Mouse (Mus musculus) brain, embryonic 18.5 days (tissue): Measurements from ENCODE around the gene Mc1r.
"Not testable (repeated sequence)": the region's sequence is repeated elsewhere in the genome, so short reads cannot be mapped to it uniquely, and the experiment has no call there.

Experiments used
- DNase-seq: peaks from one replicate; pipeline ENCODE4 v3.0.0-alpha.2; 2012; ENCODE audit warnings: low read depth, low spot score

The Mc1r gene

DNA sequence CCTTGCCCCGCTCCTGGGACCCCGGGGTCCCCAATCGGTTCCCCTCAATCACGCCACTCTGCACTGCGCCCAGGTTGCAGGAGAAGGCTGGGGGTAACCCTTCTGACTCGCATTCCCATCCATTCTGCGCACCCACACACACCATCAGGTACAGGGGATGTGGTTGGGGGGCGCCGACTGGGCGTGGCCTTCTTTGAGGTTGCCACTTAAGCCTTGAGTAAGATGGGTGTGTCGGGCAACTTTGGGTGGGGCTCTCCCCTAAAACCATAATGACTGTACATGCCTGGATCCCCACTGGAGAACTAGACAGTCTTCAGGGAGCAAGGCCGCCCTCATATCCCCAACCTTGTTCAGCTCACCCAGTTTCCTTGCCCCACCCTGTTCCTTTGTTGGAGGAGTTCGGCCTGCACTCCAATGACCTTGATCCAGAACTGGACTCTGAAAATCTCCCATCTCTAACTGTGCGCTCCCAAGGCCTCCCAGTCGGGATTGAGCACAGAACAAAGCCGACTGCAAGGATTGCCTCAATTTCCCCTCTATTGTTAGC is 4.9 kb downstream of the Mc1r start:
- no peak for DNase-seq

GRCm38 (mm10) chr8:123412560-123413170 is 5.8 kb downstream of the Mc1r start:
- peak; percentile 80 for DNase-seq

- no peak for DNase-seq
Observed at GRCm38 (mm10) chr8:123414255-123414654, 7.3 kb downstream of the Mc1r start.

GRCm38 (mm10) chr8:123414997-123415696 is 8.2 kb downstream of the Mc1r start:
- not testable (repeated sequence) for DNase-seq

DNA sequence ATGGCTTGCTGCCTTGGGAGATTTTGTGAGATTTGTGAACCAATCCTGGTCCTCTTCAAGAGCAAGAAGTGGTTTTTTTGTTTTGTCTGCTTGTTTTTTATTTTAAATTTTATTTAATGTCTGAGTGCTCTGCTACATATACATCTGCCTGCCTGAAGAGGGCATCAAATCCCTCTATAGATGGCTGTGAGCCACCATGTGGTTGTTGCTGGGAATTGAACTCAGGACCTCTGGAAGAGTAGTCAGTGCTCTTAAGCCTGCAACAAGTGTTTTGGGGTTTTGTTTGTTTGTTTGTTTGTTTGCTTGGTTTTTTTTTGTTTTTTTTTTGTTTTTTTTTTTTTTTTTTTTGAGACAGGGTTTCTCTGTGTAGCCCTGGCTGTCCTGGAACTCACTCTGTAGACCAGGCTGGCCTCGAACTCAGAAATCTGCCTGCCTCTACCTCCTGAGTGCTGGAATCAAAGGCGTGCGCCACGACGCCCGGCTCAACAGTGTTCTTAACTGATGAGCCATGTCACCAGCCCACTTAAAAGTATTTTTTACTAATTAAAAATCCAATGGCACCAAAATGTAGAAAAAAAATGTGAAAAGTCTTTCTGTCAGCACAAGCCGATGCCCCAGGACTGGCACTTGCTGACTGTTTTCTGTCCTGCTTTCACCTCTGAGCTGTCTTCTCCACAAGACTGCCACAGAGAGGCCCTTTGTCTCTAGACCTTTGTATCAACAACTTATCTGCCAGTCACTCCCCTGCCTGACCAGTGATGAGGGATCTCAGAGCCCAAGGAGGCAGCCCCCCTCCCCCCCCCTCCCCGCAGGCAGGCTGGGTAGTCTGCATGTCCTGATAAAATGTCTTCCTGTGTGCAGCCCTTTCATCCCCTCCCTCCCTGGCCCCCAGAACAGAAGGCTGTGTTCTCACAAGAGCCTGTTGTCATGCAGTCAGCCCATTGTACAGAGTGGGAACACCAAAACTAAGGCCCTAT is 9.3 kb downstream of the Mc1r start:
- DNase-seq, result no peak

DNA sequence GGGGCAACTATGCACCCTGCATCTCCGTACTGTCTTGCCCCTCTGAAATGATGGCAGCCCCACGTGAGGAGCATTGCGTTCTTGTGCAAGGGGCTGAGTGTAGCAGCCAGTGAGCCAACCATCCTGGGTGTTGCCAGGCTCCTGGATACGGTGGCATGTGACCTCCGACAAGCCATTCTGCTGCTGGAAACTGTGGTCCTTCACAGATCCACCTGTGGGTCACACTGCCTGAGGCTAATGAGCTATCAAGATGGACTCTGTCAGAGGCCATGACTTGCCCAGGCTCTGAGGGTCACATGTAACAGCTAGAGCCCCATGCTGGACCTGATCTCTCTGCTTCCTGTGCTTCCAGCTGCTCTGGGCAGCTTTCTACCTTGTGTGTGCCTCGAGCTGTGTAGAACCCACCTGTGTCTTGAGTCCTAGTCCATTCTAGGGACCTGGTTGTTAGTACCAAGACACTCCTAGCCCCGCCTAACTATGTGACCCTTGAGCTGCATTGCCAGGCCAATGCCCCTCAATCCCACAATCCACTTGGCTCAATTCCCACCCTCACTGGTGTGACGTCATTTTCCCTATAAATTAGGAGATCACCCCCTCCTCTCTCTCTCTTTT is 10.1 kb downstream of the Mc1r start:
- no peak for DNase-seq

- no peak for DNase-seq
Observed at GRCm38 (mm10) chr8:123419711-123420110, 12.8 kb downstream of the Mc1r start.

DNA sequence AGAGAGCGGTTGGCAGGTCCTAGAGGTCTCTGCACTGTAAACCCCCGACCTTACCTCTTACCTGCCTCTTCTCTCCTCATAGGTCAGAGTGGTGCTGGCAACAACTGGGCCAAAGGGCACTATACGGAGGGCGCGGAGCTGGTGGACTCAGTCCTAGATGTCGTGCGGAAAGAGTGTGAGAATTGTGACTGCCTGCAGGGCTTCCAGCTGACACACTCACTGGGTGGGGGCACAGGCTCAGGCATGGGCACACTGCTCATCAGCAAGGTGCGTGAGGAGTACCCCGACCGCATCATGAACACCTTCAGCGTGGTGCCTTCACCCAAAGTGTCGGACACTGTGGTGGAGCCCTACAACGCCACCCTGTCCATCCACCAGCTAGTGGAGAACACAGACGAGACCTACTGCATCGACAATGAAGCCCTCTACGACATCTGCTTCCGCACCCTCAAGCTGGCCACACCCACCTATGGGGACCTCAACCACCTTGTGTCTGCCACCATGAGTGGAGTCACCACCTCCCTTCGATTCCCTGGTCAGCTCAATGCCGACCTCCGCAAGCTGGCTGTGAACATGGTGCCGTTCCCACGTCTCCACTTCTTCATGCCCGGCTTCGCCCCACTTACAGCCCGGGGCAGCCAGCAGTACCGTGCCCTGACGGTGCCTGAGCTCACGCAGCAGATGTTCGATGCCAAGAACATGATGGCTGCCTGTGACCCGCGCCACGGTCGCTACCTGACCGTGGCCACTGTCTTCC is 13.8 kb downstream of the Mc1r start:
- no peak for DNase-seq

DNA sequence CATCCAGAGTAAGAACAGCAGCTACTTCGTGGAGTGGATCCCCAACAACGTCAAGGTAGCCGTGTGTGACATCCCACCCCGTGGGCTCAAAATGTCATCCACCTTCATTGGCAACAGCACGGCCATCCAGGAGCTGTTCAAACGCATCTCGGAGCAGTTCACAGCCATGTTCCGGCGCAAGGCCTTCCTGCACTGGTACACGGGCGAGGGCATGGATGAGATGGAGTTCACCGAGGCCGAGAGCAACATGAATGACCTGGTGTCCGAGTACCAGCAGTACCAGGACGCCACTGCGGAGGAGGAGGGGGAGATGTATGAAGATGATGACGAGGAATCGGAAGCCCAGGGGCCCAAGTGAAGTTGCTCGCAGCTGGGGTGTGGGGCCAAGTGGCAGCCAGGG is 14.4 kb downstream of the Mc1r start:
- no peak for DNase-seq

GRCm38 (mm10) chr8:123422056-123422780 is 15.3 kb downstream of the Mc1r start:
- DNase-seq, result no peak

GRCm38 (mm10) chr8:123422781-123423159 is 15.9 kb downstream of the Mc1r start:
- no peak for DNase-seq

- no peak for DNase-seq
Observed at GRCm38 (mm10) chr8:123423441-123423840, 16.5 kb downstream of the Mc1r start, which contains the start of gene Def8. Gene Def8, plus strand, starts transcription at chr8:123423527.

DNA sequence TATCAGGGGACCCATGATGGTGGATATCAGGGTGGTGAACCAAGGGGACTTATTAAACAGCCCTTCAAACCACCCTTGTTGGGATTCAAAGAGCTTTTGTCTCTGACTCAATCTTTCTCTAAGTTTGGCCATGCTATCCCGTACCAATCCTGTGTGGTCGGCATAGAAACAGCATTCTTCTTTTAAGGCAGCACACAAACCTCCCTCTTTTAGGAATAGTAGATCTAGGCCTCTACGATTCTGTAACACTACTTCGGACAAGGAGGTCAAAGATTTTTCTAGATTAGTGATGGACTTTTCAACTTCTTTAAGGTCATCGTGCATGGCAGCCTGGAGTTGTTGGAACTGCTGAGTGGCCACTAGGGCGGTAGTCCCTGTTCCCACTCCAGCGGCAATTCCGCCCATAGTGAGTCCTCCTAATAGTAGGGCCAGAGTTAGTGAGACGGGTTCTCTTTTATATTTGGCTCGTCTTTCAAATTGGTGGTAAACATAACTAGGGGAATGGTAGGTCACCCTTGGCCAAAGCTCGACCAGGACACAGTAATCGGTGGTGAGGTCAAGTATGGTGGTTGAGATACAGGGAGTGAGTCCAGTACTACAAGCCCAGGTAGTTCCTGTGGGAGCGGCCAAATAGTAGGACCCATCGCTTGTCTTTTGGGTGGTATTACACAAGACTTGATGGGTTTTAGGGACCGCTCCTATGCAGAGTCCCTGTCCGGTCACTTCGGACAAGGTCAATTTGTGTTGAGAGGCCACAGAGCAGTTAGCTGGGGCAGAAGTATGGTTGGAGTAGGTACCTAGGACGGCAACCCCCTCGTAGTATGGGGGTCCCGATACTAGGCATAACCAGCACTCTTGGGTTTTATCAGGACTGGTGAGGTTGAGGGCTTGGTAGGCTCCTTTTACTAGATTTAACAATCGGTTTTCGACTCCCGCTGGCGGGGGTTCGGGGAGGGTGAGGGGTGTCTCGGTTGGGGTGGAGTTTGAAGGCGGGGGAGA is 19.9 kb downstream of the Mc1r start:
- no peak for DNase-seq

DNA sequence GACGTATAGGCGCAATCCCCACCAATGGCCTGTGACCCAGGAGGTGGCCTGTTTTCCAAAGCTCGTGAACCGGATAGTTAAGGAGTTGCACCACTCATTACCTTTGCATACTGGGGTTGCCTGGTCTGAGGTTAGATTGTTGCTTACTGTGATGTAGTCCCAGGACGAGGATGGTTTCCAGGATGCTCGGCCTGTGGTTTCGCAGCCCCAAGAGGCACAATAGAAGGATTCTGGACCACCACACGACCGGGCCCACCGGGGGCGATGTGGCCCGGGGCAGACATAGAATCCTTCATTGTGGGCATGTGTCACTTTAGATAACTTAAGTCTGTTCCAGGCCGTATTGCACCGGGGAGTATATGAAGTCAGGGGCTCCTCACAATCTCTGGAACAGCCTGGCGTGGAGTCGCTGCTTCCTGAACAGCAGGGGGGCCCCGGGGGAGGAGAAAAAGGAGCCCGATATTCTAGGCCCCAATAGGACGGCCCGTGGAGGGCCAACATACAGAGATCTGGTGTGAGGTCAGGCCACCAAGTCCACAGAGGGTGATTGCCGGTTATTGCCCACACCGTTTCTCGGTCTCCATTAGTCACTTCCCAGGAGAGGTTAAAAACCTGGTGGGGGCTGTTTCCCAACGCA is 20.9 kb downstream of the Mc1r start:
- no peak for DNase-seq

DNA sequence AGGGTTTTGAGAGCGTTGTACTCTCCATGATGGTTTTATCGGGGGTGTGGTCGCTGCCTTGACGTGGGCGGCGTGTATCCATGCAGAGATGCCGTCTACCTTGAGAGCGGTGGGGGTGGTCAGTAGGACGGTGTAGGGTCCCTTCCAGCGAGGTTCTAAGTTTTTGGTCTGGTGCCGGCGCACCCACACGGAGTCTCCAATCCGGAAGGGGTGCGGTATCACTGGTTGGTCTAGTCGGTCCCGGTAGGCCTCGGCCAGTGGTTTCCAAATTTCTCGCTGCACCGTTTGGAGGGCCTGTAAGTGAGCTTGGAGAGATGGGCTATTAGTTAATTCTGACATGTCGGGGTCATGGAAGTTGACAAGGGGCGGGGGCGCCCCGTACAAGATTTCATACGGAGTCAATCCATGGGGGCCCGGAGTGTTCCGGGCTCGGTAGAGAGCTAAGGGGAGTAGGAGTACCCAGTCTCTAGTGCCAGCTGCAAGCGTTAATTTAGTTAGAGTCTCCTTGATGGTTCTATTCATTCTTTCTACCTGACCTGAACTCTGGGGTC is 21.5 kb downstream of the Mc1r start:
- no peak for DNase-seq

DNA sequence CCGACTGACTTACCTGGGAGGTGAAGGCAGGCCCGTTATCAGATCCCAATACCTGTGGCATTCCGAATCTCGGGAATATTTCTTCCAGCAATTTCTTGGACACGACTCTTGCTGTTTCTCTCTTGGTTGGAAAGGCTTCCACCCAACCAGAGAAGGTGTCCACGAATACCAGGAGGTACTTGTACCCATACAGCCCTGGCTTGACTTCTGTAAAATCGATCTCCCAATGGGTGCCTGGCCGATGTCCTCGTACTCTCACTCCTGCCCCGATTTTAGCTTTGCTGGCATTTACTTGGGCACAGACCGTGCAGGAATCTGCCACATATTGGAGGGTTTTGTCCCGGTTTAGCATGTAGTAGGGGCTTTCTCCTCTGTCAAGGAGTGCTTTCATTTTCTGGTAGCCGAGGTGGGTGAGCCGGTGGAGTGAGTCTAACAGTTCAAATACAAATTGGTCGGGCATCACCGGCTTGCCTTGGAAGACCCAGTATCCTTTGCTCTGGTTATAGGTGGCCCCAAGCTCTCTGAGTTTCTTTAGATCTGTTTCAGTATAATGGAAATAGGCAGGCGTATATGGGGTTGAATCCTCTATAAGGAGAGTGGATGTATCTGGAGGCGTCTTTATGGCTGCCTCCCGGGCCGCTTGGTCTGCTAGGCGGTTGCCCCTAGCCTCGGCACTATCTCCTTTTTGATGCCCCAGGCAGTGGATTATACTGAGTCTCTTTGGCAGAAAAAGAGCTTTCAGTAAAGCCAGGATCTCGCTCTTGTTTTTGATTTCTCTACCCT is 22.2 kb downstream of the Mc1r start:
- no peak for DNase-seq

GRCm38 (mm10) chr8:123429722-123430013 is 22.8 kb downstream of the Mc1r start:
- DNase-seq, result not testable (repeated sequence)
